Mouse (Mus musculus): ENCODE results near the gene Btd. TPM values are rescaled to one million over a fixed set of nuclear protein-coding genes. Genes with fewer than 3 reads are reported as not detected.

Gene Btd
- polyA plus RNA-seq, 1 experiment from 2014 or later: 8.8 TPM

- no peak overlapping the region for H3K4me2 ChIP-seq
- no peak overlapping the region for H3K27ac ChIP-seq
- H3K9me3 ChIP-seq (replicated peaks): peaks cover 6% of the 10 kb centered on the region; the same call in 1 of the 2 replicates
- ATAC-seq: no peak
- no peaks in the 10 kb centered on the region for H3K27me3 ChIP-seq (replicated peaks)
- H3K4me3 ChIP-seq: no peak overlapping the region
- H3K36me3 ChIP-seq: no peaks in the 10 kb centered on the region
- 80% methylated on average over 3 of the region's 3 CpGs for WGBS (ENCODE audit: insufficient replicate concordance)
- H3K4me1 ChIP-seq: peaks cover 38% of the 10 kb centered on the region
- no peak overlapping the region for H3K9ac ChIP-seq
Observed at GRCm38 (mm10) chr14:31650347-31650746, 9.5 kb downstream of the Btd start.

GRCm38 (mm10) chr14:31651206-31651605 lies 10.4 kb downstream of the Btd start:
- peaks cover 38% of the 10 kb centered on the region for H3K4me1 ChIP-seq
- no peaks in the 10 kb centered on the region for H3K27me3 ChIP-seq (replicated peaks)
- no peak for ATAC-seq
- no peak overlapping the region for H3K4me3 ChIP-seq
- H3K36me3 ChIP-seq: no peaks in the 10 kb centered on the region
- H3K4me2 ChIP-seq: no peak overlapping the region
- H3K9ac ChIP-seq: no peak overlapping the region
- WGBS (ENCODE audit: insufficient replicate concordance): 58% methylated on average over 7 of the region's 7 CpGs
- H3K9me3 ChIP-seq (replicated peaks): peaks cover 6% of the 10 kb centered on the region; the same call in 1 of the 2 replicates
- no peak overlapping the region for H3K27ac ChIP-seq

GRCm38 (mm10) chr14:31652106-31652505 lies 11.3 kb downstream of the Btd start:
- Histone ChIP-seq H3K4me2 (no peak overlapping the region), H3K27ac (0 out of 2 replicates have a peak overlapping the region, but pooled peaks have one; percentile 61), H3K27me3 (replicated peaks) (no peaks in the 10 kb centered on the region), H3K4me1 (peaks cover 38% of the 10 kb centered on the region), H3K36me3 (no peaks in the 10 kb centered on the region), H3K9me3 (replicated peaks) (peaks cover 6% of the 10 kb centered on the region; the same call in 1 of the 2 replicates), H3K9ac (no peak overlapping the region), H3K4me3 (no peak overlapping the region)
- WGBS (ENCODE audit: insufficient replicate concordance): 42% methylated on average over 5 of the region's 5 CpGs
- no peak for ATAC-seq

DNA sequence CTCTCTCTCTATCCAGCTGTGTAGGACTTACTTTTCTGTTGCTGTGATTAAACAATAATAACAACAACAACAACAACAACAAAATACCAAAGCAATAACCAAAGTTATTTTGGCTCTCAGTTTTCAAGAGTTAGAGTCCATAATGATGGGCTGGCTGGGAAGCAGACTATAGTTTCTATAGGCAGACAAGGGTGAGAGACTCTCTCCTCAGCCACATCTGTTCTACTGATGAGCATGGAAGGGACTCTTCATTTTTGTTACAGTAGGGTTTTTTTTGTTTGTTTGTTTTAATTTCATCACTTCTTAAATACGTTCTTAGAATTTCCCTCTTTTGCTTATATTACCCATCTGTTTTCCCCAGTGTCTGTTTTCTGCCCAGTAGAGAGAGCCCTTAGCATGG lies 11.8 kb downstream of the Btd start:
- WGBS (ENCODE audit: insufficient replicate concordance): 75% methylated on average over 1 of the region's 1 CpGs
- H3K4me2 ChIP-seq: peak overlapping the region; percentile 41; the same call in 1 of the 2 replicates

GRCm38 (mm10) chr14:31653101-31653875 lies 12.5 kb downstream of the Btd start:
- Histone ChIP-seq H3K4me1 (peaks cover 38% of the 10 kb centered on the region), H3K4me3 (no peak overlapping the region), H3K9me3 (replicated peaks) (peaks cover 6% of the 10 kb centered on the region; the same call in 1 of the 2 replicates), H3K9ac (no peak overlapping the region), H3K36me3 (no peaks in the 10 kb centered on the region), H3K27me3 (replicated peaks) (no peaks in the 10 kb centered on the region), H3K27ac (peak overlapping the region; percentile 61), H3K4me2 (peak overlapping the region; percentile 41)
- peak; percentile 81 for ATAC-seq
- 44% methylated on average over 14 of the region's 14 CpGs for WGBS (ENCODE audit: insufficient replicate concordance)

More for the DNA sequence above, 11.8 kb downstream of the Btd start:
- Histone ChIP-seq H3K4me3 (no peak overlapping the region), H3K4me1 (peaks cover 38% of the 10 kb centered on the region), H3K27ac (peak overlapping the region; percentile 61), H3K9me3 (replicated peaks) (peaks cover 6% of the 10 kb centered on the region; the same call in 1 of the 2 replicates), H3K9ac (no peak overlapping the region), H3K27me3 (replicated peaks) (no peaks in the 10 kb centered on the region), H3K36me3 (no peaks in the 10 kb centered on the region)
- no peak for ATAC-seq

DNA sequence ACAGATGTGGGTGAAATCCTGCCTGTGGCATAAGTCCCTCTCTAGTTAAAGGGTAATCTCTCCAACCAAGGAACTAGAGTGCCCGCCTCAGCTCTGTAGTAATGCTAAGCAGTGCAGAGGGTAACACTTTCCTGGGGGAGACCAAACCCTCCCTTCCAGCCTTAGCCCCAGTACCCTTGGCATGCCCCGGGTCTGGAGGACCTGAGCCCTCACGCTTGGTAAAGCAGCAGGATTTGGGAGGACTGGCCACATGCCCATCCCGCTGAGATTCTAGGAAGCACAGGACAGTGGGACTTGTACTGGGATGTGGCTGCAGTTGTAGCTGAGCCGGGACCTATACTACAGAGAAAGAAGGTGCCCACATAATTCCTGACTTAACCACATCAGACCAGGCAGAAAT lies 14.0 kb downstream of the Btd start:
- no peak overlapping the region for H3K4me2 ChIP-seq
- no peak overlapping the region for H3K27ac ChIP-seq
- peaks cover 6% of the 10 kb centered on the region; the same call in 1 of the 2 replicates for H3K9me3 ChIP-seq (replicated peaks)
- H3K27me3 ChIP-seq (replicated peaks): no peaks in the 10 kb centered on the region
- WGBS (ENCODE audit: insufficient replicate concordance): 83% methylated on average over 5 of the region's 5 CpGs
- H3K9ac ChIP-seq: no peak overlapping the region
- no peaks in the 10 kb centered on the region for H3K36me3 ChIP-seq
- no peak overlapping the region for H3K4me3 ChIP-seq
- peaks cover 46% of the 10 kb centered on the region for H3K4me1 ChIP-seq
- no peak for ATAC-seq

DNA sequence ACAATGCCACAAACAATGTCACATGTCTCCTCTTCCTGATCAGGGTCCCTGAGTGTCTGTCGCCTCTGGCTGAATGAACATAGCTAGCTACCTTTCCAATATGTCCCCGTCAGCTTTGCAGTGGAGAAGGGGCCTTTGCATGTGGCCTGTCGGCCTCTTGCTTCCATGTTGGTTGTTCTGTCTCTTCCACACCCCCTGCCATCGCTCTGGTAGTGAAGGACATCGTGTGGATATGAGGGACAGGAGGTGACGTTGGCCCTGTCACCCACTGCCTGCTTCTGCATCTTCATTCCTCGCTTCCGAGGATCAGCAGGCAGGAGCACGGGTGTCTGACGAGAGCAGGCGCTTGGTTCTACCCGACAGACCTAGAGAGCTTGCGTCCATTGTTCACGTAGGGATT lies 14.6 kb downstream of the Btd start:
- Histone ChIP-seq H3K4me3 (no peak overlapping the region), H3K36me3 (no peaks in the 10 kb centered on the region), H3K9me3 (replicated peaks) (peaks cover 3% of the 10 kb centered on the region; the same call in 1 of the 2 replicates), H3K4me1 (peaks cover 49% of the 10 kb centered on the region), H3K4me2 (no peak overlapping the region), H3K27me3 (replicated peaks) (no peaks in the 10 kb centered on the region), H3K27ac (no peak overlapping the region), H3K9ac (no peak overlapping the region)
- 76% methylated on average over 14 of the region's 14 CpGs for WGBS (ENCODE audit: insufficient replicate concordance)
- no peak for ATAC-seq

DNA sequence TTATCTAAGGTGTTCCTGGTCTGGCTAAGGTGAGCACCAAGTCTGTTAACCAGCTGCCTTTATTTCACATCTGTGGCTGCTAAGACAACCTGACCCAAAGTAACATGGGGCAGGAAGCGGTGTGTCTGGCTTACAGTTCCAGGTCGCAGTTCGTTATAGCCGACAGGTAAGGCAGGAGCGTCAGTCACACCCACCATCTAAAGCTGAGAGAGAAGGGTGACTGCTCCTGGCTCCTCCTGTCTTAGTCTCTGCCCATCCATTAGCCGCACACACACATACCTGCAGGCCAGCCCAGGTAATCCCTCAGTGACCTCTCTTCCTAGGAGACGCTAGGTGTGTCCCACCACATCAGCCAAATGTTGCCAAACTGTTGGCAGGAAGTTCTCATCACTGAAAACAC lies 15.6 kb downstream of the Btd start:
- 59% methylated on average over 7 of the region's 7 CpGs for WGBS (ENCODE audit: insufficient replicate concordance)
- ATAC-seq: no peak
- Histone ChIP-seq H3K4me2 (no peak overlapping the region), H3K27me3 (replicated peaks) (no peaks in the 10 kb centered on the region), H3K4me3 (no peak overlapping the region), H3K9me3 (replicated peaks) (no peaks in the 10 kb centered on the region), H3K27ac (no peak overlapping the region), H3K4me1 (peaks cover 45% of the 10 kb centered on the region), H3K9ac (no peak overlapping the region), H3K36me3 (no peaks in the 10 kb centered on the region)

GRCm38 (mm10) chr14:31656857-31657645 lies 16.2 kb downstream of the Btd start:
- Histone ChIP-seq H3K9ac (no peak overlapping the region), H3K36me3 (no peaks in the 10 kb centered on the region), H3K4me3 (no peak overlapping the region), H3K9me3 (replicated peaks) (no peaks in the 10 kb centered on the region), H3K4me2 (no peak overlapping the region), H3K4me1 (peaks cover 46% of the 10 kb centered on the region), H3K27ac (no peak overlapping the region), H3K27me3 (replicated peaks) (0 out of 2 replicates have a peak, but pooled peaks cover 3% of the 10 kb centered on the region)
- no peak for ATAC-seq
- WGBS (ENCODE audit: insufficient replicate concordance): 45% methylated on average over 5 of the region's 5 CpGs

DNA sequence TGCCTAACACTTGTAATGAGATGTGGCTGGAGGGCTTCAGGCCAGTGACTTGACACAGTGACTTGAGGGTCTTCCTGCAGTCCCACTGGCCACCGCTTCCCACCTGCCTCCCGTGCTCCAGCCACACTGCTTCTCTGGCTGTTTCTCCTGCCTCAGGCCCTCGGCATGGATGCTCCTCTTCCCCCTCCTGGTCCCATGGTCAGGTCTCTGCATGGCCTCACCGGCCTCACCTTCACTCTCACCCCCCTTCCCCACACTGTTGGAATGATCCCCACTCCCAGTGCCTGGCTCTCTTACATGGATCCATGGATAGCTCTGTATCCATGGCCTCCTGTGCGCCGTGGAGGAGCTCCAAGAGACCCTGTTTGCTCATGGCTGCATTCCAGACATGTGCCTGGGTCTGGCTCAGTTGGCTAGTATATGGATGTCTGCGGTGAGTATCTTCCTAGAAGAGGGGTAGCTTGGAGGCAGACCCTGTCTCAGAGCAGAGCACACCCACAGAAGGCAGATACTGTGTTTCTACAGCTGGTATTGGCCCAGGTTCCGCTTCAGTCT lies 17.4 kb downstream of the Btd start:
- Histone ChIP-seq H3K9me3 (replicated peaks) (no peaks in the 10 kb centered on the region), H3K4me1 (peaks cover 46% of the 10 kb centered on the region), H3K27ac (no peak overlapping the region), H3K27me3 (replicated peaks) (0 out of 2 replicates have a peak, but pooled peaks cover 5% of the 10 kb centered on the region), H3K9ac (no peak overlapping the region), H3K4me2 (no peak overlapping the region), H3K36me3 (no peaks in the 10 kb centered on the region), H3K4me3 (no peak overlapping the region)
- 83% methylated on average over 8 of the region's 8 CpGs for WGBS (ENCODE audit: insufficient replicate concordance)
- no peak for ATAC-seq

- WGBS (ENCODE audit: insufficient replicate concordance): 61% methylated on average over 10 of the region's 10 CpGs
- Histone ChIP-seq H3K9ac (no peak overlapping the region), H3K4me3 (no peak overlapping the region), H3K4me2 (no peak overlapping the region), H3K27ac (no peak overlapping the region), H3K36me3 (no peaks in the 10 kb centered on the region), H3K4me1 (peaks cover 48% of the 10 kb centered on the region), H3K9me3 (replicated peaks) (no peaks in the 10 kb centered on the region), H3K27me3 (replicated peaks) (0 out of 2 replicates have a peak, but pooled peaks cover 5% of the 10 kb centered on the region)
- ATAC-seq: no peak
Observed at GRCm38 (mm10) chr14:31659501-31660181, 18.8 kb downstream of the Btd start.

All from liver, embryonic 12.5 days (tissue).